Mouse (Mus musculus): ENCODE measurements around the gene Arap1.

DNA sequence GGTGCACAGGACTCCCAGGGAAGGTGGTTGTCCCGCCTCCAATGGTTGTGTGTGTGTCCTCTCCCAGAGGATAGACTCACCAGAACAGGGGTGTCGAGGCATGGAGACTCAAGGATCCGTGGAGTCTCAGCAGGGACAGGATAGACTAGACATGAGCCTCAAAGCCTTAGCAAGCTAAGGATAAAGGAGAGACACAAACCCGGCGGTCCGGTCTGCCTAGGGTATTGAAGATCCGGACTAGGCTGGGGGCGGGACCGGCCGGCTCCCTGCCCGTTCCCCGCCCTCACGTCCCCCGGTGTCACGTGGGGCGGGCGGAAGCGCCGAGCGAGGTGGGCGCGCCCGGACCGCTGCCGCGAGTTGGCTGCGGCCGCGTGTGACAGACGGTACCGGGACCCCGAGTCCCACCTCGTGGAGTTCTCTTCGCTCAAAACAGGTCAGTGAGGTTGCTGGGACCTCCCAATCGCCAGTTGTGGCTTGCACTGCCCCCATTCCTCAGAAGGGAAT lies at the start of gene Arap1:
- no peak for TF ChIP-seq CTCF (IDR thresholded peaks at IDR 0.05; ENCODE audit: low read depth, low read length)
- no peak for TF ChIP-seq POLR2A (IDR thresholded peaks at IDR 0.05; ENCODE audit: extremely low read depth, insufficient read depth, low read length)
